Mouse (Mus musculus) MEL (cell line): ENCODE measurements around the gene Kcnab1. TPM values are rescaled to one million over a fixed set of nuclear protein-coding genes. Genes with fewer than 3 reads are reported as not detected.

Experiments used
- DNase-seq: peaks from one replicate; pipeline ENCODE4 v3.0.0; 2011; ENCODE audit warnings: low read depth, low spot score
- H3K27ac ChIP-seq: 2 replicates; pipeline ENCODE4 v1.5.1; 2012; ENCODE audit warnings: low read depth, mild to moderate bottlenecking, control low read depth, low read length, moderate library complexity; ENCODE audit not compliant: control insufficient read depth
- H3K27me3 ChIP-seq, 2 experiments: fragments of 150-350 bp in 1 of 2; sonication (generic) in 1 of 2; 2 replicates each; pipeline ENCODE4 v1.6.1; 2012; ENCODE audit warnings: low read length in 2 of 2, mild to moderate bottlenecking in 2 of 2, improper control_type of control experiment in 1 of 2, moderate library complexity in 1 of 2; ENCODE audit not compliant: insufficient read depth in 2 of 2, control insufficient read depth in 1 of 2
- H3K36me3 ChIP-seq, 2 experiments: 2 replicates each; pipeline ENCODE4 v1.6.1; 2012 to 2014; ENCODE audit warnings: low read length in 2 of 2, improper control_type of control experiment in 1 of 2, inconsistent platforms in 1 of 2, mild to moderate bottlenecking in 1 of 2; ENCODE audit not compliant: insufficient read depth in 2 of 2, control insufficient read depth in 1 of 2
- H3K4me1 ChIP-seq, 2 experiments: fragments of 150-350 bp in 1 of 2; sonication (generic) in 1 of 2; 2 replicates each; pipeline ENCODE4 v1.6.1; 2012; ENCODE audit warnings: low read length in 2 of 2, improper control_type of control experiment in 1 of 2, mild to moderate bottlenecking in 1 of 2; ENCODE audit not compliant: insufficient read depth in 2 of 2, control insufficient read depth in 1 of 2
- H3K4me3 ChIP-seq, 2 experiments: fragments of 150-350 bp in 1 of 2; sonication (generic) in 1 of 2; 2 replicates each; pipeline ENCODE4 v1.5.1; 2012; ENCODE audit warnings: low read depth in 2 of 2, low read length in 2 of 2, mild to moderate bottlenecking in 2 of 2, moderate library complexity in 2 of 2, control low read depth in 1 of 2, improper control_type of control experiment in 1 of 2; ENCODE audit not compliant: control insufficient read depth in 1 of 2, insufficient read depth in 1 of 2
- H3K79me2 ChIP-seq: 2 replicates; pipeline ENCODE4 v1.6.1; 2012; ENCODE audit warnings: mild to moderate bottlenecking, low read length, moderate library complexity; ENCODE audit not compliant: control insufficient read depth, poor library complexity, insufficient read depth
- H3K9ac ChIP-seq: 2 replicates; pipeline ENCODE4 v1.6.1; 2012; ENCODE audit warnings: low read depth, mild to moderate bottlenecking, control low read depth, low read length, moderate library complexity; ENCODE audit not compliant: control insufficient read depth, poor library complexity, severe bottlenecking
- H3K9me3 ChIP-seq: fragments of 150-350 bp; sonication (generic); replicated peaks from 2 replicates; pipeline ENCODE4 v1.6.1; 2012; ENCODE audit warnings: mild to moderate bottlenecking, low read length, improper control_type of control experiment, moderate library complexity; ENCODE audit not compliant: insufficient read depth
- CHD1 ChIP-seq: IDR thresholded peaks from 2 replicates; pipeline ENCODE4 v1.6.1; 2012; ENCODE audit warnings: low read depth, mild to moderate bottlenecking, inconsistent platforms, low read length, improper control_type of control experiment
- CTCF ChIP-seq, 3 experiments: IDR thresholded peaks in 2 of 3; conservative IDR thresholded peaks in 1 of 3; 2 replicates each; pipeline ENCODE4 v1.5.1; 2011 to 2012; ENCODE audit warnings: low read length in 3 of 3, low read depth in 2 of 3, mild to moderate bottlenecking in 2 of 3, improper control_type of control experiment in 1 of 3, inconsistent platforms in 1 of 3, mixed read lengths in 1 of 3, moderate library complexity in 1 of 3; ENCODE audit not compliant: control insufficient read depth in 1 of 3, insufficient read depth in 1 of 3, poor library complexity in 1 of 3, severe bottlenecking in 1 of 3
- E2F4 ChIP-seq: IDR thresholded peaks from 2 replicates; pipeline ENCODE4 v1.6.1; 2011; ENCODE audit warnings: low read depth, low read length, improper control_type of control experiment, borderline replicate concordance
- ELF1 ChIP-seq: IDR thresholded peaks from 2 replicates; pipeline ENCODE4 v1.6.1; 2014; ENCODE audit warnings: low read depth, mild to moderate bottlenecking, inconsistent platforms, low read length, improper control_type of control experiment, moderate library complexity
- EP300 ChIP-seq, 2 experiments: IDR thresholded peaks; 2 replicates each; pipeline ENCODE4 v1.6.1; 2011; ENCODE audit warnings: improper control_type of control experiment in 2 of 2, low read length in 2 of 2, low read depth in 1 of 2, mild to moderate bottlenecking in 1 of 2
- GATA1 ChIP-seq: IDR thresholded peaks from 2 replicates; pipeline ENCODE4 v1.6.1; 2011; ENCODE audit warnings: low read depth, low read length, improper control_type of control experiment
- MAFK ChIP-seq: IDR thresholded peaks from 2 replicates; pipeline ENCODE4 v1.6.1; 2011; ENCODE audit warnings: low read depth, mild to moderate bottlenecking, low read length, improper control_type of control experiment, borderline replicate concordance
- MEF2A ChIP-seq: IDR thresholded peaks from 2 replicates; pipeline ENCODE4 v1.6.1; 2014; ENCODE audit warnings: low read depth, mild to moderate bottlenecking, inconsistent platforms, low read length, improper control_type of control experiment; ENCODE audit not compliant: poor library complexity, insufficient replicate concordance, severe bottlenecking; ENCODE audit errors: extremely low read depth
- MXI1 ChIP-seq: IDR thresholded peaks from 2 replicates; pipeline ENCODE4 v1.6.1; 2011; ENCODE audit warnings: mild to moderate bottlenecking, low read depth, low read length, improper control_type of control experiment
- MYC ChIP-seq: IDR thresholded peaks from 2 replicates; pipeline ENCODE4 v1.6.1; 2011; ENCODE audit warnings: low read depth, mild to moderate bottlenecking, low read length, improper control_type of control experiment, moderate library complexity
- NRF1 ChIP-seq: IDR thresholded peaks from 2 replicates; pipeline ENCODE4 v1.6.1; 2014; ENCODE audit warnings: low read depth, mild to moderate bottlenecking, inconsistent platforms, low read length, improper control_type of control experiment, moderate library complexity; ENCODE audit not compliant: poor library complexity, insufficient read depth, severe bottlenecking
- POLR2AphosphoS2 ChIP-seq: IDR thresholded peaks from 2 replicates; pipeline ENCODE4 v1.6.1; 2011; ENCODE audit warnings: low read length, improper control_type of control experiment
- RAD21 ChIP-seq: IDR thresholded peaks from 2 replicates; pipeline ENCODE4 v1.6.1; 2011; ENCODE audit warnings: mild to moderate bottlenecking, low read depth, low read length, improper control_type of control experiment
- RCOR1 ChIP-seq: IDR thresholded peaks from 2 replicates; pipeline ENCODE4 v1.6.1; 2012; ENCODE audit warnings: low read depth, mild to moderate bottlenecking, inconsistent platforms, low read length, improper control_type of control experiment
- TBP ChIP-seq: IDR thresholded peaks from 2 replicates; pipeline ENCODE4 v1.8.0; 2011; ENCODE audit warnings: low read depth, low read length, improper control_type of control experiment
- UBTF ChIP-seq: IDR thresholded peaks from 2 replicates; pipeline ENCODE4 v1.6.1; 2012; ENCODE audit warnings: low read depth, mild to moderate bottlenecking, inconsistent platforms, low read length, improper control_type of control experiment, moderate library complexity, borderline replicate concordance; ENCODE audit not compliant: insufficient read depth
- USF2 ChIP-seq, 2 experiments: IDR thresholded peaks; 2 replicates each; pipeline ENCODE4 v1.6.1; 2011 to 2012; ENCODE audit warnings: improper control_type of control experiment in 2 of 2, low read length in 2 of 2, borderline replicate concordance in 1 of 2, inconsistent platforms in 1 of 2, low read depth in 1 of 2, mild to moderate bottlenecking in 1 of 2; ENCODE audit not compliant: insufficient read depth in 1 of 2
- ZKSCAN1 ChIP-seq: IDR thresholded peaks from 2 replicates; pipeline ENCODE4 v1.6.1; 2012; ENCODE audit warnings: low read depth, mild to moderate bottlenecking, inconsistent platforms, low read length, improper control_type of control experiment, moderate library complexity
- ZNF384 ChIP-seq: IDR thresholded peaks from 2 replicates; pipeline ENCODE4 v1.6.1; 2012; ENCODE audit warnings: low read depth, mild to moderate bottlenecking, inconsistent platforms, low read length, improper control_type of control experiment
- polyA plus RNA-seq, 2 experiments: library from polyadenylated mRNA; stranded (reverse) in 1 of 2; unstranded in 1 of 2; fragments of >175 nt in 1 of 2; fragments of >200 nt in 1 of 2; gene quantifications; 2 replicates each; pipeline versions ENCODE4 v1.2.1 to v1.2.4; 2012; ENCODE audit warnings: low replicate concordance in 2 of 2, low read depth in 1 of 2; ENCODE audit not compliant: insufficient read length in 2 of 2, insufficient read depth in 1 of 2, missing spikeins in 1 of 2
- total RNA-seq: library from RNA; depleted of rRNA; stranded (reverse); fragments of 300-350 nt; gene quantifications from 2 replicates; pipeline ENCODE4 v1.2.3, GENCODE M21; 2012

Kcnab1 gene
- total and polyA plus RNA-seq, 3 experiments: 0.06 to 0.08 TPM; not detected in 1

DNA sequence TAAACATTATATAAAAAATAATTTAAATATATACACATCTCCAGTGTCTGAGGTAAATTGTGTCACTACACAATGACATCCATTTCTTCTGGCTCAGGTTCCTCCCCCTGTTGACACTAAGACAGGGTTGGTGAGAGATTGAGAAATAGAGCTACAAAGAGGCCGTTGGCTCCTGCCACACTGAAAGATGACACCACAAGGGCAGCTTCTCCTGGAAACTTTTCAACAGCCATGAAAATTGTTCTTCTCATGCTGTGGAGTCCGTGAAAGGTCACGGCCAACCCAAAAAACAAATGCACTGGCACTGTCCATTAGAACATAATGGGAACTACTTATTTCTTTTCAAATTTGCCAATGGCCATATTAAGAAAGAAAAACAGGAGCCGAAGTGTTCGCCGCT, 256.0 kb downstream of the Kcnab1 start:
- Histone ChIP-seq H3K27me3 (no peaks in the 10 kb centered on the region), H3K9me3 (no peaks in the 10 kb centered on the region), H3K4me1 (peaks cover 0 to 9% of the 10 kb centered on the region in 2 experiments; a peak in 2 of 4 replicates), H3K27ac (no peak overlapping the region), H3K36me3 (peaks cover 4 to 6% of the 10 kb centered on the region in 2 experiments; a peak in 2 of 4 replicates), H3K9ac (no peak overlapping the region), H3K79me2 (no peaks in the 10 kb centered on the region), H3K4me3 (no peak overlapping the region)
- no peak for DNase-seq
- no peak for TF ChIP-seq CHD1
- TF ChIP-seq EP300 (IDR thresholded peaks at IDR 0.05; ENCODE audit: low read depth in 1 of 2, low read length in 2 of 2): no peak
- TF ChIP-seq RCOR1: no peak
- TF ChIP-seq E2F4: no peak
- TF ChIP-seq RAD21: no peak
- TF ChIP-seq ZKSCAN1: no peak
- no peak for TF ChIP-seq MAFK

DNA sequence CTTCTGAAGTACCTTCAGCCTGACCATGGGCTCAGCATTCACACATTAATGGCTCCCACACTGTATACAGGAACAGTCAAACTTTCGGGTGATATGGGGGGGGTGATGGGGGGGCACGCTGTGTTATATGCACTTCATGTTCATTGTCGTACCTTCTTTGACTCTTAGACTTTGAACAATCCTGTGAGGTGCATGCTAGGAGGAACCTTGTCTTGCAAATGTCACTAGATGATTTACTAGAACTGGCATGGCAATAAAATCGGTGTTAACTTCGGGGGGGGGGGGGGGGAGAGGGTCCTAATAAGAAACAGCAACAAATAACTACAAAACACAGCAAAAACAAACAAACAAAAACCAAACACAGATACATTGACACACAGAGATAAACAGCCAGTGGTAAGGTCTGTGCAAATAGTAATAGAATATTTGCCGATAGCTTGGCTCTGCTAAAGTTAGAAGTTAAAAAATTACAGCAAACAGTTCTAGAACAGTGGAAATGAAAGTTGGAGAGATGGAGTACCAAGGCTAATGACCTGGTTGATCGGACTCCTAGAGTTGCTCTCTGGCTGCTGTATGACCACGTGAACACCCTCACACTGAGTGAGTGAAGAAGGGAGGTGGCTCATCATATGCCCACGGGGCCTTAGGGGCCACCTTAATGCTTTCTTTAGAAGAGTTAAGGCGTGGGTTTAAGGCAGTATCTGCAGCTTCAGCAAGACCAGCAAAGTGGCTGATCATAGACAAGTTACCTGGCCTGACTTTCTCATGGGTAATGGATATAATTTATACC, 256.9 kb downstream of the Kcnab1 start:
- TF ChIP-seq ELF1: no peak
- TF ChIP-seq UBTF: no peak
- no peak for TF ChIP-seq RCOR1
- no peak for TF ChIP-seq CTCF (IDR thresholded peaks at IDR 0.05 in 2 of 3, conservative IDR thresholded peaks at IDR 0.05 in 1 of 3; ENCODE audit: control insufficient read depth in 1 of 3, insufficient read depth in 1 of 3, low read depth in 2 of 3, low read length in 3 of 3, poor library complexity in 1 of 3, severe bottlenecking in 1 of 3)
- TF ChIP-seq MEF2A: no peak
- no peak for TF ChIP-seq TBP
- no peak for TF ChIP-seq EP300 (IDR thresholded peaks at IDR 0.05; ENCODE audit: low read depth in 1 of 2, low read length in 2 of 2)
- TF ChIP-seq POLR2AphosphoS2: no peak
- TF ChIP-seq GATA1: no peak
- TF ChIP-seq MYC: no peak
- no peak for TF ChIP-seq ZNF384
- TF ChIP-seq USF2 (IDR thresholded peaks at IDR 0.05; ENCODE audit: borderline replicate concordance in 1 of 2, insufficient read depth in 1 of 2, low read depth in 1 of 2, low read length in 2 of 2): no peak
- TF ChIP-seq MXI1: no peak
- no peak for TF ChIP-seq NRF1
- Histone ChIP-seq H3K9me3 (no peaks in the 10 kb centered on the region), H3K27ac (no peak overlapping the region), H3K4me3 (no peak overlapping the region), H3K36me3 (peaks cover 4 to 7% of the 10 kb centered on the region in 2 experiments; a peak in 2 of 4 replicates), H3K79me2 (no peaks in the 10 kb centered on the region), H3K9ac (no peak overlapping the region), H3K4me1 (peaks cover 0 to 6% of the 10 kb centered on the region in 2 experiments; a peak in 2 of 4 replicates), H3K27me3 (no peaks in the 10 kb centered on the region)
- no peak for DNase-seq
